Mouse (Mus musculus) right cerebral cortex, adult 18-20 months (tissue): ENCODE measurements around the gene Dpp10.

Experiments
- DNase-seq: peaks from one replicate; pipeline ENCODE4 v3.0.0; 2022; ENCODE audit warnings: mixed read lengths

The Dpp10 gene

DNA sequence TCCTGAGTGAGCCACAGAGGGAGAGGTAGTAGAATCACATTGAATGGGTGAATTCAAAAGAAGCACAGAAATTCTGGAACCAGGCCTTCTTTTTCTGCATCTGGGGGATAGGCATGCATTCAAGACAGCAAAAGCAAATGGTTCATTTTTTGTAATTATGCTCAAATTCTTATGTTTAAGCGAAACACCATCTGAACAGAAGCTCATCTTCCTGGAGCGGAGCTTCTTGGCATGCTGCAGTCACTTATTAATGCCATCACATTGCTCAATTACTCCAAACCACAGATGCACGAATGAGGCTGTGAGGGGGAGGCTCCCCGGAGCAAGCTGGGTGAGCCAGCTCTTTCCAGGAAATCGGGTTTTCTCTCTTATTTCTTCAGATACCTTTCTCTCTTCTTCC, 142.7 kb downstream of the Dpp10 start:
- DNase-seq = peak; percentile 81

DNA sequence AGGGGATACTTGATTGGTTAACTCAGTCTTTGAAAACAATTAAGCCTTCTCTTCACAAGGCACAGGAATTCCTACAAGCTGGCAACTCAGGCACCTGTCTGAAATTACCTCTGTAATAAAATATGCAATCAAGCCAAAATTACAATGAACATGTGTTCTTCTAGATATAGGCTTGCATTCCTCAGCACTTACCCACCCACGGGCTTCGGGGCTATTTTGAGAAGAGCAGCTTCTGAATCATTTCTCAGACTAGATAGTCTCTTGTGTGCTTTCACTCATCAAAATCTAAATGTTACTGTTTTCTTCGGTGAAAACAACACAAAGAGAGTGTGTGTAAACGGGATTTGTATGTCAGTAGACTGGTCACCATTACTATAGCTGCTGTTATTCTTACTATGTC, 144.1 kb downstream of the Dpp10 start:
- DNase-seq = peak; percentile 87

GRCm38 (mm10) chr1:123887243-123887642, 158.1 kb downstream of the Dpp10 start:
- DNase-seq = no peak

DNA sequence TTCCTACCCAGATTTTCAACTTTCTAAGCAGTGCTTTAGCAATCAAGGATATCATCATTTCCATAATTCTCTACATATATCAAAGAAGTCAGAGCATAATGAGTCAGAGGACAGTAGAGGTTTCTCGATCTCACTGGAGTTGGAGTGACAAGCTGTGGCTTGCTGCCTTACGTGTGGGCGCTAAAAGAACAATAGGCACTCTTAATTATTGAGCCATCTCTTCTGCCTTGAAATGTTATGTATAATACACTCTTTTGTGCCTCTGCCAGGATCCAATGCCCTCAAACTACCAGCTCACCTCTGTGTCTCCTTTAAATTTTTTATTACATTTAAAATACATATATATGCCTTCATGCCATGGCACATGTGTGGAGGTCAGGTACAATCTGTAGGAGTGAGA, 198.5 kb downstream of the Dpp10 start:
- no peak for DNase-seq

- DNase-seq = no peak
Observed at GRCm38 (mm10) chr1:123801206-123801605, 244.2 kb downstream of the Dpp10 start.

DNA sequence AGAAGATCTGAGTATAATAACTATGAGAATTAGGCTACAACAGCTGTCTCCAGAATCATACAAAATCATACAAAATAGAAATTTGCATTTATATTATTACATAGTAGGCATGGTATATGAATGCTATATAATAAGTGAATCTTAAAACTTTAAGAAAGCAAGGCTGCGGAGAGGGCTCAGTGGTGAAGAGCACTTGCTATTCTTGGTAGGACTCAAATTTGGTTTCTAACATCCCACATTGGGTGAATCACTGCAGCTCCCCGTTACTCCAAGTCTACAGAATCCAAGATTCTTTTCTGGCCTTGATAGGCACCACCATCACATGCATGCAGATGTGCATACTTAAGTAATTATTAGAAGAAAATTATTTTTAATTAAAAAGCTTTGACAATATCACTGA, 279.8 kb downstream of the Dpp10 start:
- peak; percentile 18 for DNase-seq

DNA sequence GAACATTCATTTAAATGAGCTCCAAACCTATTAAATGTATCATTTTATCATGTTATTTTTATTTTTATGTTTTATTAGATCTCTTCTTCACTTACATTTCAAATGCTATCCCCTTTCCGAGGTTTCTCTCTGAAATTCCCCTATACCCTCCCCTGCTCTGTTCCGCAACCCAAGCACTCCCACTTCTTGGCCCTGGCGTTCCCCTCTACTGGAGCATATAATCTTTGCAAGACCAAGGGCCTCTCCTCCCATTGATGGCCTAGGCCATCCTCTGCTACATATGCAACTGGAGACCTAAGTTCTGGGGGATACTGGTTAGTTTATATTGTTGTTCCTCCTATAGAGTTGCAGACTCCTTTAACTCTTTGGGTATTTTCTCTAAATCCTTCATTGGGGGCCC, 283.1 kb downstream of the Dpp10 start:
- DNase-seq = no peak

GRCm38 (mm10) chr1:123756055-123756454, 289.3 kb downstream of the Dpp10 start:
- no peak for DNase-seq

GRCm38 (mm10) chr1:123707292-123707691, 338.1 kb downstream of the Dpp10 start:
- no peak for DNase-seq

DNA sequence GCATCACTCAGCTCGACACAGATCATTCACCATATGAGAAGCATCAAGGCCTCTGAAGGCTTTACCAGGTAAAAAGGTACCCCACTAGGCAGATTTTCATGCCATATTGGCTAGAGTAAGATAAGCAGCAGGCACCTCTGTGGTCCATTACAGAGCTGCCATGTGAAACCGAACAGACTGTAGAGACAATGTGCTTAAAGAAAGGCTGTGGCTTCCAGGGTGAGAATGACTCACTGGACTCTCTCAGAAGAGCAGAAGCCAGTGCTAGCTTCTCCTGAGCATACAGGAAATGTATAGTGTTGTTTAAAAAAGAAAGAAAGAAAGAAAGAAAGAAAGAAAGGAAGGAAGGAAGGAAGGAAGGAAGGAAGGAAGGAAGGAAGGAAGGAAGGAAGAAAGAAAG, 386.9 kb downstream of the Dpp10 start:
- DNase-seq = no peak

GRCm38 (mm10) chr1:123656607-123657006, 388.8 kb downstream of the Dpp10 start:
- DNase-seq = no peak

DNA sequence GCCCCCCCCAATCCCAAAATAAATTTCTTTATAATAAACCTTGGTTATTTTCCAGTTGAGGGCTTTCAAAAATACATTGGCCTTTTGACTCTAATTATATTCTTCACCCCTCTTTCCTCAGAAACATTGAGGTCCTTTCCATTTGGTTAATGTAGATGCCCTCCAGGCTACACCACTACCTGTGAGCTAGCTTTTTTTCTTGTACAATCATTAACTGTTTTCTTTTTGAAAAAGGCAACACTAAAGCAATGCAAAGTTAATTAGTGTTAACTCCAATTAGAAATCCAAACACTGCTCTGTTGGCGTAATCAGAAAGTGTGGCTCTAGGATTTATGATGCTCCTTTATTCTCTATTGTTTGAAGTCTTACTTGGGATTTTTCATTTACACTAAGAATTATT, 407.5 kb downstream of the Dpp10 start:
- DNase-seq = no peak

- peak; percentile 11 for DNase-seq
Observed at GRCm38 (mm10) chr1:123628268-123628667, 417.1 kb downstream of the Dpp10 start.

DNA sequence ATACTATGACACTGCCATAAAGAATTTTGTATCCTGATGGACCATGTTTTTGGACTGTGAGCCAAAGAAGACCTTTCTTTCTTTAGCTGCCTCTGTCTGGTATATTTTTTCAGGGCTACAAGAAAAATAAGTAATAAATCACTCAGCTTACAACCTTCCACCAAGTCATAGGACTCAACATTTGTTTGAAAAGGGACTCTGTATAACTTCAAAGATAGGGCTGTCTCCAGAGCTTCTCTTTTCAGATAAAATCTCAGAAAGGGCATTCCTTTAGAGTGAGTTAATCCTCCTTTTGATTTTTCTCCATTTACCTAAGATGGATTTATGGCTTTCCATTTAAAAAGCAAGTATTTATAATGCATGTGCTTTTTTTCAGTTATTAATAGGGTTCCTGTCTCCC, 460.5 kb downstream of the Dpp10 start:
- no peak for DNase-seq

- no peak for DNase-seq
Observed at GRCm38 (mm10) chr1:123580112-123580511, 465.2 kb downstream of the Dpp10 start.

DNA sequence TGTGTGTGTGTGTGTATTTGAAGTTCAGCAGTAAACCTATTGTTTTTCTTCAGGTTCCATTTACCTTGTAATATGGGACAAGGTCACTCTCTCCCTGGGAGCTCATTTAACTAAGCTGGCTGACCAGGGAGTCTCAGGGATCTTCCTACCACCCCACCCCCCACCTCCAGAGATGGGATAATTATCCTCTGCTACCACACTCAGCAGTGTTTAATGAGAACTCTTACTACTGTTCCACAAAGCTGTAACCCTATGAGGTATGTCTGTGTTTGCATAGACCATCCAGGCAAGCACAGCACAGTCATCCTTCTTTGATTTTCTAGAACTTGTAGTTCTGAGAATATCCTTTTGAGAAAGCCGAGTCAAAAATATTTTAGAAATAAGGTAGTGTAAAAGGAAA, 471.6 kb downstream of the Dpp10 start:
- no peak for DNase-seq

DNA sequence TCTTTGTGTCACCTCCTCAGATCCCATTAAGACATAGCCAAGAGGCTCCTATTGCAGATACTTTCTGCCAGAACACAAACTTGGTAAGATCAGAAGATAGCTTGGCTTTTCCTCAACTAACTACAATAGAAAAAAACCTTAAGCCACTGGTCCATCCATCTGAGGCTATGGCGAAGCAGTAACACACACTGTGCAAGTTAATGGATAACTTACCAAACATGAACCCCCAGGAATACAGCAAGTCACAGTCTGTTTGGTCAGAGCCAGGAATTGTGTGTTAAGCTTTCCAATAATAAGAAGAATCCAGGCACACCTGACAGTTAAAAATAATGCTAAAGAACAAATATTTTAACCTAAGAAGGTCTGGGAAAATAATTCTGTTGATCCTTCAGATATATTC, 502.9 kb downstream of the Dpp10 start:
- no peak for DNase-seq

DNA sequence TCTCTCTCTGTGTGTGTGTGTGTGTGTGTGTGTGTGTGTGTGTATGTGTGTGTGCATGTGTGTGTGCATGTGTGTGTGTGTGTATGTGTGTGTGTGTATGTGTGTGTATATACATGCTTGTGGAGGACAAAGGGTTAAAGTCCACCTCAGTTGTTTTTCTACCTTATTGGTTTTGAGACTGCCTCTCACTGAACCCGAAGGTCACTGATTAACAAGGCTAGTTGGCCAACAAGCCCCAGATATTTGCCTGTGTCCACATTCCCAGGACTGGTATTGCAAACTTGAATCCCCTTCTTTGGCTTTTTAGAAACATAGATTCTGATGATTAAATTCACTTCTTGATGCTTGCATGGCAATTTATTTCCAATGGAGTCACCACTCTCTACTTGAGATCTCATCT, 577.6 kb downstream of the Dpp10 start:
- DNase-seq = no peak

- no peak for DNase-seq
Observed at GRCm38 (mm10) chr1:123414163-123414562, 631.2 kb downstream of the Dpp10 start.

DNA sequence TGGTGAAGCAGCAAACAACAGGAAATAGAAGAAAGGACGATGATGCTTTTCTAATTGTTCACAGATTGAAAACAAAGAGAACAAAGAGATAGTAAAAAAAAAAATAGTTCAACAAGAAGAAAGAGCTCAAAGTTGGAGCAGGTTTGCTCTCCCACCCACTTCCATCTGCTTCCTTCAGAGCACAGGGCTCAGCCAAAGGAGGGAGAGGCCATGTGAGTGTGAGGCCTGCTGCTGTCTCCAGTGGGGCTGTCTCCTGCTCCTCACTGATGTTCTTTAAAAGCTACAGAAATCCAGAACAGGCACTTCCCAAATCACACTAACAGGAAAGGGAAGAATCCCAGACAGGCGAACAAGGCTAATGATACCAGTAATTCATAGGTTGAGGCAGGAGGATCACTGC, 694.1 kb downstream of the Dpp10 start:
- no peak for DNase-seq

GRCm38 (mm10) chr1:123337877-123338276, 707.5 kb downstream of the Dpp10 start:
- DNase-seq = peak; percentile 5

DNA sequence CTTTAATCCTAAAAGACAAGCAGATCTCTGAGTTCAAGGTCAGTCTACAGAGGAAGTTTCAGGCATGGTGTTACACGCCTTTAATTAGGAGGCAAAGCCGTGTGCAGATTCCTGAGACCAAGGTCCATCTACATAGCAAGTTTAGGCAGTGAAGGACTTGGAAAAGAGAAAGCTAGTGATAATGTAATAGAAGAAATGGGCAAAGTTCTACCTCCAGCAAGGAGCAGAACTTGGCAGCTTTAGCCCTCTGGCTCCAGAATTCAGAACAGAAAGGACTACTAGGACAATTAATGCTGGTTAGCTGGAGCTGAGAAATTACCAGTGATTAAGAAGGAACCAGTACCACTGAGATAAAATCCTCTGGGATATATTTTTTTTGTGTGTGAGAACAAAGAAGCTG, 728.5 kb downstream of the Dpp10 start:
- no peak for DNase-seq
